Mouse (Mus musculus) hindbrain, embryonic 10.5 days (tissue): ENCODE measurements at regions not wholly inside any gene's neighbourhood (a gene's known extent, or its start where the extent isn't known, plus 50 kb on each side); places are given as distances from the start of the nearest gene placed in this dataset.
A peak's percentile ranks its signal among the peaks of the same experiment; 100 is the strongest.

ENCODE experiments used
- DNase-seq: peaks from one replicate; pipeline ENCODE4 v3.0.0-alpha.2; 2017; ENCODE audit warnings: low spot score
- H3K27ac ChIP-seq: fragments of 300-500 bp; sonication (generic); 2 replicates; pipeline ENCODE4 v1.5.1; 2016; ENCODE audit warnings: mild to moderate bottlenecking, moderate library complexity
- H3K27me3 ChIP-seq: fragments of 300-500 bp; sonication (generic); 2 replicates; pipeline ENCODE4 v1.6.1; 2016; ENCODE audit warnings: mild to moderate bottlenecking; ENCODE audit not compliant: poor library complexity, insufficient read depth, severe bottlenecking
- H3K36me3 ChIP-seq: fragments of 300-500 bp; sonication (generic); 2 replicates; pipeline ENCODE4 v1.6.1; 2016; ENCODE audit warnings: mild to moderate bottlenecking, moderate library complexity
- H3K4me1 ChIP-seq: fragments of 300-500 bp; sonication (generic); replicated peaks from 2 replicates; pipeline ENCODE4 v1.6.1; 2016; ENCODE audit warnings: mild to moderate bottlenecking
- H3K4me3 ChIP-seq: fragments of 300-500 bp; sonication (generic); 2 replicates; pipeline ENCODE4 v1.5.1; 2016; ENCODE audit warnings: mild to moderate bottlenecking, moderate library complexity
- H3K9me3 ChIP-seq: fragments of 300-500 bp; sonication (generic); 2 replicates; pipeline ENCODE4 v1.6.1; 2016; ENCODE audit warnings: mild to moderate bottlenecking, moderate library complexity
- WGBS: fragments of 180-500 bp; shearing (Covaris S2); methylation state at CpG from one replicate; pipeline ENCODE4 v1.1.7; 2016; 5-methylcytosine and 5-hydroxymethylcytosine counted together

- H3K9me3 ChIP-seq = no peaks in the 10 kb centered on the region
- H3K4me3 ChIP-seq = no peak overlapping the region
- H3K27ac ChIP-seq = no peak overlapping the region
- H3K36me3 ChIP-seq = no peaks in the 10 kb centered on the region
- no peak for DNase-seq
- H3K4me1 ChIP-seq = no peaks in the 10 kb centered on the region
- H3K27me3 ChIP-seq = peaks cover 6% of the 10 kb centered on the region
- WGBS = 91% methylated on average over 1 of the region's 1 CpGs
Observed at GRCm38 (mm10) chr13:73099407-73099806, 160.9 kb upstream of the Irx4 start.

GRCm38 (mm10) chr13:73107250-73107993 lies 152.9 kb upstream of the Irx4 start:
- Histone ChIP-seq H3K4me1 (peaks cover 17% of the 10 kb centered on the region), H3K27me3 (peaks cover 53% of the 10 kb centered on the region), H3K4me3 (no peak overlapping the region), H3K27ac (peak overlapping the region; percentile 73), H3K9me3 (no peaks in the 10 kb centered on the region), H3K36me3 (no peaks in the 10 kb centered on the region)
- DNase-seq = peak; percentile 42
- WGBS = 35% methylated on average over 14 of the region's 14 CpGs

- no peak overlapping the region for H3K27ac ChIP-seq
Observed at GRCm38 (mm10) chr13:73116822-73117632, 143.3 kb upstream of the Irx4 start.

GRCm38 (mm10) chr13:73117633-73118076 lies 142.6 kb upstream of the Irx4 start:
- Histone ChIP-seq H3K27ac (no peak overlapping the region), H3K27me3 (peaks cover 17% of the 10 kb centered on the region), H3K36me3 (no peaks in the 10 kb centered on the region), H3K4me3 (no peak overlapping the region), H3K9me3 (no peaks in the 10 kb centered on the region), H3K4me1 (peaks cover 21% of the 10 kb centered on the region)
- 79% methylated on average over 15 of the region's 15 CpGs for WGBS
- DNase-seq = peak; percentile 22

More at GRCm38 (mm10) chr13:73116822-73117632, 143.3 kb upstream of the Irx4 start:
- DNase-seq = no peak
- Histone ChIP-seq H3K9me3 (no peaks in the 10 kb centered on the region), H3K4me1 (peaks cover 21% of the 10 kb centered on the region), H3K36me3 (no peaks in the 10 kb centered on the region), H3K27me3 (peaks cover 17% of the 10 kb centered on the region), H3K4me3 (no peak overlapping the region)
- 79% methylated on average over 22 of the region's 22 CpGs for WGBS

- no peaks in the 10 kb centered on the region for H3K27me3 ChIP-seq
- H3K9me3 ChIP-seq = no peaks in the 10 kb centered on the region
- no peak overlapping the region for H3K27ac ChIP-seq
- 94% methylated on average over 1 of the region's 1 CpGs for WGBS
- no peak for DNase-seq
- H3K4me1 ChIP-seq = peaks cover 9% of the 10 kb centered on the region
- no peak overlapping the region for H3K4me3 ChIP-seq
- H3K36me3 ChIP-seq = no peaks in the 10 kb centered on the region
Observed at GRCm38 (mm10) chr13:73122945-73123344, 137.3 kb upstream of the Irx4 start.

- no peak for DNase-seq
- Histone ChIP-seq H3K4me3 (no peak overlapping the region), H3K27me3 (peaks cover 9% of the 10 kb centered on the region; the same call in 1 of the 2 replicates), H3K27ac (no peak overlapping the region), H3K4me1 (peaks cover 20% of the 10 kb centered on the region), H3K9me3 (no peaks in the 10 kb centered on the region), H3K36me3 (no peaks in the 10 kb centered on the region)
- 44% methylated on average over 6 of the region's 6 CpGs for WGBS
Observed at GRCm38 (mm10) chr13:73131270-73131669, 129.0 kb upstream of the Irx4 start.

GRCm38 (mm10) chr13:73132746-73133145 lies 127.5 kb upstream of the Irx4 start:
- DNase-seq = no peak
- Histone ChIP-seq H3K27ac (no peak overlapping the region; the same call in 1 of the 2 replicates), H3K36me3 (no peaks in the 10 kb centered on the region), H3K9me3 (no peaks in the 10 kb centered on the region), H3K4me1 (peaks cover 20% of the 10 kb centered on the region), H3K27me3 (peaks cover 9% of the 10 kb centered on the region; the same call in 1 of the 2 replicates), H3K4me3 (no peak overlapping the region)
- 83% methylated on average over 6 of the region's 6 CpGs for WGBS

- H3K4me1 ChIP-seq = peaks cover 20% of the 10 kb centered on the region
- H3K36me3 ChIP-seq = no peaks in the 10 kb centered on the region
- no peak overlapping the region for H3K27ac ChIP-seq
- H3K4me3 ChIP-seq = no peak overlapping the region
- peaks cover 9% of the 10 kb centered on the region; the same call in 1 of the 2 replicates for H3K27me3 ChIP-seq
- no peak for DNase-seq
- H3K9me3 ChIP-seq = no peaks in the 10 kb centered on the region
Observed at GRCm38 (mm10) chr13:73134929-73135328, 125.3 kb upstream of the Irx4 start.

- WGBS = over 99% methylated on average over 2 of the region's 2 CpGs
- no peaks in the 10 kb centered on the region for H3K36me3 ChIP-seq
Observed at GRCm38 (mm10) chr13:73141302-73141701, 119.0 kb upstream of the Irx4 start.

GRCm38 (mm10) chr13:73158016-73158415 lies 102.3 kb upstream of the Irx4 start:
- no peak for DNase-seq
- H3K27ac ChIP-seq = no peak overlapping the region
- peaks cover 15% of the 10 kb centered on the region for H3K4me1 ChIP-seq
- WGBS = 90% methylated on average over 7 of the region's 7 CpGs
- H3K27me3 ChIP-seq = peaks cover 32% of the 10 kb centered on the region
- H3K9me3 ChIP-seq = no peaks in the 10 kb centered on the region
- no peaks in the 10 kb centered on the region for H3K36me3 ChIP-seq
- no peak overlapping the region for H3K4me3 ChIP-seq

More at GRCm38 (mm10) chr13:73141302-73141701, 119.0 kb upstream of the Irx4 start:
- no peak for DNase-seq
- no peak overlapping the region for H3K27ac ChIP-seq
- no peaks in the 10 kb centered on the region for H3K27me3 ChIP-seq
- H3K4me3 ChIP-seq = no peak overlapping the region
- H3K9me3 ChIP-seq = peaks cover 4% of the 10 kb centered on the region; the same call in 1 of the 2 replicates
- H3K4me1 ChIP-seq = no peaks in the 10 kb centered on the region

- no peaks in the 10 kb centered on the region for H3K9me3 ChIP-seq
- H3K4me3 ChIP-seq = peak overlapping the region; percentile 43; the same call in 1 of the 2 replicates
- H3K36me3 ChIP-seq = no peaks in the 10 kb centered on the region
- 30% methylated on average over 7 of the region's 7 CpGs for WGBS
- peaks cover 15% of the 10 kb centered on the region for H3K4me1 ChIP-seq
- peaks cover 32% of the 10 kb centered on the region for H3K27me3 ChIP-seq
- DNase-seq = no peak
- peak overlapping the region; percentile 86 for H3K27ac ChIP-seq
Observed at GRCm38 (mm10) chr13:73159454-73159853, 100.8 kb upstream of the Irx4 start.

GRCm38 (mm10) chr13:73159865-73160264 lies 100.4 kb upstream of the Irx4 start:
- peak overlapping the region; percentile 43 for H3K4me3 ChIP-seq
- peak overlapping the region; percentile 86 for H3K27ac ChIP-seq
- no peaks in the 10 kb centered on the region for H3K9me3 ChIP-seq
- peaks cover 32% of the 10 kb centered on the region for H3K27me3 ChIP-seq
- WGBS = 8% methylated on average over 9 of the region's 9 CpGs
- H3K36me3 ChIP-seq = no peaks in the 10 kb centered on the region
- DNase-seq = no peak
- peaks cover 15% of the 10 kb centered on the region for H3K4me1 ChIP-seq

- no peaks in the 10 kb centered on the region for H3K9me3 ChIP-seq
- H3K27me3 ChIP-seq = peaks cover 32% of the 10 kb centered on the region
- H3K27ac ChIP-seq = peak overlapping the region; percentile 86
- WGBS = under 1% methylated on average over 22 of the region's 22 CpGs
- H3K4me1 ChIP-seq = peaks cover 15% of the 10 kb centered on the region
- peak overlapping the region; percentile 43 for H3K4me3 ChIP-seq
- no peaks in the 10 kb centered on the region for H3K36me3 ChIP-seq
- DNase-seq = peak; percentile 94
Observed at GRCm38 (mm10) chr13:73160289-73160688, 100.0 kb upstream of the Irx4 start.
